Mouse (Mus musculus) layer of hippocampus, postnatal 10 days (tissue): ENCODE measurements around the gene Vps52. TPM values are rescaled to one million over a fixed set of nuclear protein-coding genes. Genes with fewer than 3 reads are reported as not detected.

Experiments
- DNase-seq, 2 experiments: peaks; one replicate each; pipeline ENCODE4 v3.0.0; 2021; ENCODE audit warnings: low spot score in 2 of 2
- total RNA-seq, 2 experiments: library from RNA; stranded (reverse); gene quantifications; 2 replicates each; pipeline ENCODE4 v1.2.3; 2021

Gene Vps52
- total RNA-seq, 2 experiments from 2014 or later = 80.4 to 81.7 TPM

DNA sequence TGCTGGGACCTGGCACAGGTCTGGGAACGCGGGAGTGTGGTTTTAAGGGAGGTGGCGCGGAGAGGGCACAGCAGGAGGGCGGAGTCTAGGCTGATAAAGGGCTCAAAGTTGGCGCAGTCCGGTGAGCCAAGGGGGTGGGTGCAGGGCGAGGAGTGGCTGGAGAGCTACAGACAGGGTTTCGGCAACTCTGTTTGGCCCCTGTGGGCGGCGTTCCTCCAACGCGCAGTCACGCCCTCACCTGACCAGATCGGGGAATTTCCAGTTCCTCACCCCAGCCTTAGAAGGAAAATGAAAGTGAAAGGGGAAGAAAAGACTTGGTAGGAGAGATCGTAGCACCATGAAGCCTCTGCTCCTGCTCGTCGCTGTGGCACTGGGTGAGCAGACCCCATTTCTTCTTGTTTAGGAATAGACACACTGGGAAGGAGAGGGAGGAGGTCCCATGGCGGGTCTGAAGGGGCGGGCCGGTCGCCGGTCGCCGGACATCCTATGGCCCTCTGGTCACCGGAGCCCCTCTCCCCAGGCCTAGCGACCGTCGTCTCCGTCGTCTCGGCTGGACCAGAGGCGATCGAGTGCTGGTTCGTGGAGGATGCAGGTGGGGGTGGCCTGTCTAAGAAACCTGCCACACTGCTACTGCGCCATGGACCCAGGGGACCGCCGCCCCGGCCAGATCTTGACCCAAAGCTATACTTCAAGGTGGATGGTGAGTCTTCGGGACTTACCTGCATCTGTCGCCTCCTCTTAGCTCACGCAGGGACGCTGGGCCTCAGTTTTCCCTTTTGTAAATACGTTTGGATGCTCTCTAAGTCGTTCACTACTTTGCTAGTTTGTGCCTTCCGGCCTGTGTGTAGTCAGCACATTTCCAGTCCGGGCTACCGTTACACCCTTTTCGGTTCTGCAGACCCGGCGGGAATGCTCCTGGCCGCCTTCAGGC, 36.0 kb upstream of the Vps52 start:
- DNase-seq = peak in 1 of 2 experiments; percentile 57

DNA sequence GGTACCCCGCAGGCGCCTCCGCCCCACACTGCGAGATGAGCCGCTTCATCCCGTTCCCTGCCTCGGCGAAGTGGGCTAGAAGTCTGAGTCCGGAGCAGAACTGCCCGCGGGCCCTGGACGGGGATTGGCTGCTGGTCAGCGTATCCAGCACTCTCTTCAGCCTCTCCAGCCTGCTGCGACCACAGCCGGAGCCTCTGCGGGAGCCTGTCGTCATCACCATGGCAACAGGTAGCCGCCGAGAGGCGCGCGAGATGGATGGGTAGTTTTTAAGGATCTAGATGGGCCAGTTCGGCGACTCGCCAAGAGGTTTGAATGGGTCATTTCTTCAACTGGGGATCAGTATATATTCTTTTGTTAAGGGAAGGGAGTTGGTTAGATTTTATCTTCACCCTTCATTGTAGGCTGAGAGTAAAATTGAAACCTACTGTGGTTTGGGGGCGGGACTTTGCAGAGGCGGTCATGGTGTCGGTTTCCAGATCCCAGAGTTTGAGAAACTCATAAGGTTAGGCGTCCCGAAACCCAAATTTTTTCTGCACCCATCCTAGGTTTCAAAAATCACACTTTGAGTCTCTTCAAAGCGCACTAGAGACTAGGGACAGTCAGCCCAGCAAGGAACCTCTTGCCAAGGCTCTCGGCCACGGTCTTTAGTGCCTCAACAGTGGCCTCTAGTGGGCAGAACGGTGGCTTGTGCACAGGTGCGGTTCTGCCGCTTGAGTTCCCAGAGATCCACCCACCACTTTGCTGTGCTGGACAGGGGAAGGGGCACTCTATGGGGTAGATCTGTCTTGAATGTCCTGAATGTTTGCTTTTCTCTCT, 35.1 kb upstream of the Vps52 start:
- DNase-seq = peak; percentile 84 to 86

DNA sequence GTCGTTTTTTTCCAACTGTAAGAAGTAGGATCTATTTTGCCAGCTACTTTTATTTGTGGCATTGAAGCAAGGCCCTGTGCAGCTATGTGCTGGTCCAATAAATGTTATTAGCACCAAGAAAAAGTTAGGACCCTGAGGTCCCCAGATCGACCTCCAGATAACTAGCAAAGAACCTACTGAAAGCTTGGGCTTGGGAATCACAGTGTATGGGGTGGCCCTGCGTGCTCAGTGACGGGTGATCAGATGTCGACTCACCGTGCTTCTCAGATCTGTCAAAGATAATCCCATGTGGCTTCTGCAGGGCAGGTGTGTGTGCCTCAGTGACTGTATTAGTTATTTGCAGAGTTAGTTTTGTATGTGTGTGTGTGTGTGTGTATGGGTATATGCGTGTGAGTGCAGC, 34.3 kb upstream of the Vps52 start:
- no peak for DNase-seq

DNA sequence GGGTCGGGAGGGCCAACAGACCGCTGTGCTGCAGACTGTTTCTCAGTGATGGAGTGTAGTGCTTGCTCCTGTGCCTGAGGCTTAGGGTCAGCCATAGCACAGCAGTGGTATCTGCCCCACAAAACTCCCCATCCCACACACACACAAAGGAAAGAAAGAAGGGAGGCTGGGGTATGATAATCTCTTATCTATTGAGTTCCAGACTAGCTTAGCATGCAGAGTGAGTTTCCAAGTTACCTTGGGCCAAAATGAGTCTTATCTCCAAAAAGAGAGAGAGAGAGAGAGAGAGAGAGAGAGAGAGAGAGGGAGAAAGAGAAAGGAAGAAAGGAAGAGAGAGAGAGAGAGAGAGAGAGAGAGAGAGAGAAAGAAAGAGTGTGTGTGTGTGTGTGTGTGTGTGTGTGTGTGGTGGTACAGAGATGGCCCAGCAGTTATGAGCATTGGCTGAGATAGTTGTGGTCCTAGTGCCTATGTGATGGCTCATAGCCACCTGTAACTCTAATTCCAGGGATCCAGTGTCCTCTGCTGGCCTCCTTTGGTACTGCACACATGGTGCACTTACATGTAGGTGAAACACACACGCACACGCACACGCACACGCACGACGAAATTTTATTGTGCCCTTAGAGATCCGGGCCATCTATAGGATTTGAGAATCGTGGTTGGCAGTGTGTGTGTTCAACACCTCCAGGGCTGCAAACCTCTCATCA, 30.9 kb upstream of the Vps52 start:
- peak in 1 of 2 experiments; percentile 52 for DNase-seq

DNA sequence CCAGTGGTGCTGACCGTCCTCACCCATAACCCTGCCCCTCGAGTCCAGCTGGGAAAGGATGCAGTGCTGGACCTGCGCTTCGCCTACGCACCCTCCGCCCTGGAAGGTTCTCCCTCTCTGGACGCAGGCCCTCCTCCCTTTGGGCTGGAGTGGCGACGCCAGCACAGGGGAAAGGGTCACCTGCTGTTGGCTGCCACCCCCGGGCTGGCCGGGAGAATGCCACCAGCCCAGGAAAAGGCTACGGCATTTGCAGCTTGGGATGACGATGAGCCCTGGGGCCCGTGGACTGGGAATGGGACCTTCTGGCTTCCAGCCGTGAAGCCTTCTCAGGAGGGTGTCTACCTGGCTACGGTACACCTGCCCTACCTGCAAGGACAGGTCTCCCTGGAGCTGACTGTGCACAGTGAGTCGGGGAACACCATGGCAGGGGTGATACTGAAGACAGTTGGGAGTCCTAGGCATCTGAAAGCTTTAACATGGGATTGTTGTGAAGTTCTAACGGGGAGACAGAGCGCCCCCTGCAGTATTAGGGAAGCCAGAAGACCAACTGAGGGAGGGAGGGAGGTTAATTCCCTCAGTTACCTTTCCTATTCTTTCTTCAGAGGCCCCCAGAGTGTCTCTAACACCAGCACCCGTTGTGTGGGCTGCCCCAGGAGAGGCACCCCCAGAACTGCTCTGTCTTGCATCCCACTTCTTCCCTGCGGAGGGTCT, 30.1 kb upstream of the Vps52 start:
- no peak for DNase-seq

DNA sequence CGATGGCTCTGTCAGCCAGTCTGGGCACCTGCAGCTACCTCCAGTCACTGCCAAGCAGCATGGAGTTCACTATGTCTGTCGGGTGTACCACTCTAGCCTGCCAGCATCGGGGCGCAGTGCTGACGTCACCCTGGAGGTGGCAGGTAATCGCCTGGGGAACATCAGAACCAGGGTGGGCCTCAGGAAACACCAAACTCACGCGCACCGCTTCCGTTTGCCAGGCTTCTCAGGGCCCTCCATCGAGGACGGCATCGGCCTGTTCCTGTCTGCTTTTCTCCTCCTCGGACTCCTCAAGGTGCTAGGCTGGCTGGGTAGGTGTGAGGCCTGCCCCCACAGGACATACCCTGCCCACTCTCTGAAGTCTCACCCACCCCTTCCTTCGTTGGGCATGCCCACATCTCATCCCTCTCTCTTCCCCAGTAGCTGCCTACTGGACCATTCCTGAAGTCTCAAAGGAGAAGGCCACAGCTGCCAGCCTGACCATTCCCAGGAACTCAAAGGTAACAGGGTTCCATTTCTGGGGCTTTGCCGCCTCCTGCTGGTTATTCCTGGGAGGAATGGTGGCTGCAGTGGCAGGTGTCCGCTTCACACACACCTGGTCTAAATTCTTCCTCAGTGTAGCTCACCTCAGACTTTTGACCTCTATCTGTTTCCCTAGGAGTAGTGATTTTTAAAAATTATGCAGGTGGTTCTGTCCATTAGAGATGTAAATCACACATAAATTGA, 29.2 kb upstream of the Vps52 start:
- no peak for DNase-seq

DNA sequence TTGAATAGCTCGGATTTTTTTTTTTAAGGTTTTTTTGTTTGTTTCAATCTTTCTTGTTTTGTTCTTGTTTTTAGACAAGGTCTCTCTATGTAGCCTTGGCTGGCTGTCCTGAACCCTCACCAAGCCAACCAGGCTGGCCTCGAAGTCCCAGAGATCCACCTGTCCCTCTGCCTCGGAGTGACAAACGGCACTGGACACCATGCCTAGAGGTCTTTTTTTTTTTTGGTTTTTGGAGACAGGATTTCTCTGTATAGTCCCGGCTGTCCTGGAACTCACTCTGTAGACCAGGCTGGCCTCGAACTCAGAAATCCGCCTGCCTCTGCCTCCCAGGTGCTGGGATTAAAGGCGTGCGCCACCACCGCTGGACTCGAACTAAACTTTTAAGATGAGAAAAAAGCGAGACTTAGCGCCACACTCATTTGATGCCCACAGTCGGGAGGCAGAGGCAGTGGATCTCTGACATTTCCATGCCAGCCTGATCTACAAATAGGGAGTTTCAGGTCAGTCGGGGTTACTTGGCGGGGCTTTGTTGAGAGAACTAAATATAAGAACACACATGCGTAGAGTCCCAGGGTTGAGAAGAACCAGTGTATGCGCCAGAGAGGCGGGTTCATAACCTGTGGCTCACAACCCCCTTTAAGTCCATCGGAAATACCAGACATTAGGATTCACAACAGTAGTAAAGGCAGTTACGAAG, 27.2 kb upstream of the Vps52 start:
- no peak for DNase-seq

DNA sequence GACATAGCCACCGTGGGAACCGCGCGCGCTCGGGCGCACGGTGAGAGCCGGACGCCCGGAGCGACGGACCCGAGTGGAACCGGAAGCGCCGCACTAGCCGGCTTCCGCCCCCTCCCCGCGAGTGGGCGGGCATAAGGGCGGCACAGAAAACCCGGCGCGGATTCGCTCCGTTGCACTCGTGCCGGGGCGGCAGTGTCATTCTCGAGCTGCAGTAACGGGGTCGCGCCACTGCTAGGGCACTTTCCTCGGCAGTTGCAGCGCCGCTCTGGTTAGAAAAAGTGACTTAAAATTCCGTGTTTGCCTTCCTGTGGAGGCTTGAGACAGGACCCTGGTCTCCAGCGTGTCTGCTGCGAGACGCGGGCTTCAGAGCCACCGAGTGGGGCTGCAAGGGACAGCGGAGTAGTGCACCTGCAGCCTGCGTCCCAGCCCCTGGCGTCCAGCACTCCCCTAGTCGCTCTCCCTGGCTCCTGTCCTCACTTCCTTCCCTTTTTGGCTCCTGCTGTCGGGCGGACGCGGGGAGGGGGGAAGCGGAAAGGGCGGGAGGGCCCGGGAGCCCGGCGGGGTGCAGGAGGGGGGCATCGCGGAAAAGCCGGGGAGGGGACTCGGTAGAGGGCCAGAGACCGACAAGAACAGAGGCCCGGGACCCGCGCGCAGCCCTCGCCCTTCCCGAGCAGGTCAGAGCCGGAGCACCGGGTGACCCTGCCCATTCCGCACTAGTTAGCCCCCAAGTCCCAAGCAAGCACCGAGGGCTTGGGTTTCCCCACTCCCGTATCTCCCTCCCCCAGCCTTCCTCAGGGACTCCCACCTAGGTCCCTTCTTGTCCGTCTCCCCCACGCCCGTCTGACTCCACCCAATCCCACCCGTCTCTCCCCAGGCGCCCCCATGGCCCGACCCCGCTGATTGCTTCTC, 26.0 kb upstream of the Vps52 start, which contains the start of gene Rgl2:
Rgl2 (plus strand) TSS at position 173 of the 909 bp plus-strand sequence.
- peak; percentile 94 to 97 for DNase-seq

DNA sequence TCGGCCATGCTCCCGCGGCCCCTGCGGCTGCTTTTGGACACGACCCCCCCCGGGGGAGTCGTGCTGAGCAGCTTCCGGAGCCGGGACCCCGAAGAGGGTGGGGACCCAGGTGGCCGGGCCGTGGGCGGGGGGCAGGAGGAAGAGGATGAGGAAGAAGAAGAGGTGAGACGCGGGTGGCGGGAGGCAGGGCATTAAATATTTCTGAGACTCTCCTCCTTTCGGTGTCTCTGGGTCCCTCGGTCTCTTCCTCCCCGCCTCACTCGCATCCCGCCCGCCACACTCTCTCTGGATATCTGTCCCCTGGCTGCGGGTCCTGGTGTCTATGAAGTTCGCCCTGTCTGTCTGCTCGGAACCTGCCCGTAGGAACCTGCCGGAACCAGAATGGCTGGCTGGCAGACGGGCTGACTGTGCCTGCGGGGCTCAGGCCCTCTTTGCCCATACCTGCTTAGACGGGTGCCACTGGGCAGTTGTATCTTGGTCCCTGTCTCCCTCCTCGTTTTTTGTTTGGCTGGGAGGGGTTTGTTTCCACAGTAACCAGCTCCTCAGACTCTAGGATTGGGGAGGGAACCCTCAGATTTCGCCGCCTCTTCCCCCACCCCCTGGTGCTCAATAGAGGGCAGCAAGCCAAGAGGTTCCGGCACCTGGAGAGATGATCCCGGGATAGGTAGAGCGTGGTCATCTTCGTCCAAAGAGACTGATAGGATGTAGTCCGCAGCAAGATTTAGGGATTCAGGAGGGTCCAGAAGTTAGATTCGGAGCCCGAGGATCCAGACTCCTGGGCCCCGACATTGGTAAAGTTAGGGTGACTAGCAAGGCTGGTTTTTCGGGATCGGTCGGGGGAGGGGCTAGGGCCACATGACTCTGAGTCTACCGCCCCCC, 25.1 kb upstream of the Vps52 start:
- DNase-seq = peak; percentile 54 to 65

DNA sequence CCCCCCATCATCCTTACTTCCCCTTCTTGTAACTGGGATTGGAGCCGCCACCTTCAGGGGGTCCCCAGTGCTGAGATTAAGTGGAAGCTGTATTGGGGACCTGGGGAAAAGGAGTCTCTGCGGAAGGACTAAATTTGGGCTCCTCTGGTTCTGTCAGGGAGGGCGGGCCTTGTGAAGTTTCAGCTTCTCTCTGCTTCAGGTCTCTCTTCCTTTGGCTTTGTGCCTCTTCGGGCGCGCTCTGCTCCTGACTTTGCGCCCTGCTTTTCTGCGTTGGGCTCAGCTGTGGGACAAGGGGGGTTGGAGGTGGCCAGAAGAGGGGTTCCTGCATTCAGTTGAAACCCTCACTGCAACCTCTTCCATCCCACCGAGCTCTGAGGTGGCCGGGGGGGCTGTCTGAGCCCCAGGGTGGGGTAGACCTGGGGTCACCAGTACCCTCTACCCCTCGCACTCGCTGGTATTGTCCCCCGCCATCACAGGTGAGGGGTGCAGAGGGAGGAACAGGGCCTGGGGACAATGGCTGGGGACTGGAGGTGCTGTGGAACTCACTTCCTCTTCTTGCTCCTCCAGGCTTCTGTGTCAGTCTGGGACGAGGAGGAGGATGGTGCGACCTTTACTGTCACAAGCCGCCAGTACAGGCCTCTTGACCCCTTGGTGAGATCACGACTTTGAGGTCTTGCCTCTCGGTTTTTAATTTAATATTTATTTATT, 24.3 kb upstream of the Vps52 start:
- DNase-seq = no peak

DNA sequence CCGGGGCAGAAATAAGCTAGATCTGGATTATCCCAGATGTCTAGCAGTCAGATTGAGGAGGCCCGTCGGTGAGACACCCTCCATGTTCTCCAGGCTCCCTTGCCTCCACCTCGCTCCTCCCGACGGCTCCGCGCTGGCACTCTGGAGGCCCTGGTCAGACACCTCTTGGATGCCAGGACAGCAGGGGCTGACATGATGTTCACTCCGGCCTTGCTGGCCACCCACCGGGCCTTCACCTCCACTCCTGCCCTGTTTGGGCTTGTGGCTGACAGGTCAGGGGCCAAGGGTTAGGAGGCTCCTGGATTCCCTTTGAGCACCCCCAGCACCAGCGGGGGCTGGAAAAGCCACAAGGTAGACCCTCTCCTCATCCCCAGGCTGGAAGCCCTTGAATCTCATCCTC, 23.7 kb upstream of the Vps52 start:
- no peak for DNase-seq

DNA sequence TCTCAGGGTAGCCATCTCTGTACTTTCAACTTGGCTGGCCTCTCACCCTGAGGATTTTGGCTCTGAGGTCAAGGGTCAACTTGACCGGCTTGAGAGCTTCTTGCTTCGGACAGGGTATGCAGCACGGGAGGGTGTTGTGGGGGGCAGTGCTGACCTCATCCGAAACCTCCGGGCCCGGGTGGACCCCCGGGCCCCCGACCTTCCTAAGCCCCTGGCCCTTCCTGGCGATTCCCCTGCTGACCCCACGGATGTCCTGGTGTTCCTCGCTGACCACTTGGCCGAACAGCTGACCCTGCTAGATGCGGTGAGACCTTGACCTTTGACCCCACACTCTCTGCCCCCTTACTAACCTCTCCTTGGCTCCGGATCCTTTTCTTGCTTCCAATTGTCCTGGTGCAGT, 23.2 kb upstream of the Vps52 start:
- no peak for DNase-seq

DNA sequence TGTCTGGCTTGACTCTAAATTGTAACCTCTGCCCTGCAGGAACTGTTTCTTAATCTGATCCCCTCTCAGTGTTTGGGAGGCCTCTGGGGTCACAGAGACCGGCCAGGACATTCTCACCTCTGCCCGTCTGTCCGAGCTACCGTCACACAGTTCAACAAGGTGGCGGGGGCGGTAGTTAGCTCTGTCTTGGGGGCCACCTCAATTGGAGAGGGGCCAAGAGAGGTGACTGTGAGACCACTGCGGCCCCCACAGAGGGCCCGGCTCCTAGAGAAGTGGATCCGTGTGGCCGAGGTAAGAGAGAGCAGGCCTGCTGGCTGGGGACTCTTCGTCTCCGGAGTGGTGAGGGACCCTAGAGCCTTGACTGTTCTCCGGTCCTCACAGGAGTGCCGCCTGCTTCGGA, 22.6 kb upstream of the Vps52 start:
- no peak for DNase-seq

DNA sequence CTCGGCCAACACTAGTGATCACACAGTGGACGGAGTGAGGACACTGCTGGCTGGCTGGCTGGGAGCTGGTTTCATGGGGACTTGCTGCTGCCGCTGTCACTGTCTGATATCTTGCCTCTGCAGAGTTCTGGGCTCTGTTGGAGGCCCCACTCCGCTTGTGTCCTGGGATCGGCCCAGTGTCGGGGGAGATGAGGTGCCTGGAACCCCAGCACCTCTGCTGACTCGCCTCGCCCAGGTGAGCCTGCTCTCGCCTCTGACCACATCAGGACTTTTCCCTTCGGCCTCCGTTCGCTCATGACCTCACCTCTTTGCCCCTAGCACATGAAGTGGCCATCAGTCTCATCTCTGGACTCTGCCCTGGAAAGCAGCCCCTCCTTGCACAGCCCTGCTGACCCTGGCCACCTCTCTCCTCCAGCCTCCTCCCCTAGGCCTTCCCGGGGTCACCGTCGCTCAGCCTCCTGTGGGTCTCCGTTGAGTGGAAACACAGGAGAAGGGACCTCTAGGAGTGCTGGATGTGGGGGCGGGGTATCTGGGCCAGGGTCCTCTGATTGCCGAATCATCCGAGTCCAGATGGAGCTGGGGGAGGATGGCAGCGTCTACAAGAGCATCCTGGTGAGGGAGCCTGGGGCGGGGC, 20.1 kb upstream of the Vps52 start:
- no peak for DNase-seq

DNA sequence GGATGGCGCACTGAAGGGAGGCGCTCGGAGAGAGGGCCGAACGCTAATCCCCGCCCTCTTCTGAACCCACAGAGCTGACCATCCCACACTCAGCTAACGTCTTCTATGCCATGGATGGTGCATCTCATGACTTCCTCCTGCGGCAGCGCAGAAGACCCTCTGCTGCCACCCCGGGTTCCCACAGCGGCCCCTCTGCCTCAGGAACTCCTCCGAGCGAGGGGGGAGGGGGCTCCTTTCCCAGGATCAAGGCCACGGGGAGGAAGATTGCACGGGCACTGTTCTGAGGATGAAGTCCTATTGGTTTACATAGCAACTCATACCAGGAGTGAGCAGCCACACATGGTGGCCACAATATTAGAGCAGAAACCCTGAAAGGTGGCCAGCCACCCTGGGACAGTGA, 18.6 kb upstream of the Vps52 start:
- no peak for DNase-seq

DNA sequence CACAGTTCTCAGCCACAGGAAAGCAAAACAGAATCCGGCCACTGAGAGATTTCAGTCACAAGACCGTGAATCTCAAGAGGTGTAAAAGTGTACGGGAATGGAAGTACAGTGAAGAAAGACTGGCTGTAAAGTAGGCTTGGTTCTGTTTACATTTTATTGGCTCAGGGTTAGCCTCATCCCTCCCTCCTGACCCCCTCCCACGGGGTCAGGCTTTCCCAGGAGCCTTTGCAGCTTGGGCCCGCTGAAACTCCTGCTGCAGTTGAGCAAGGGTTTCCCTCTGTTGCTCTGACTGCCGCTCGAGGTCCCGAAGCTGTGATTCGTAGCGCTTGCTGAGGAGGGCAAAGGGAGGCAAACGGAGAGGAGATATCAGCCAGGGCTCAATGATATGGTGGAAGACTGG, 16.8 kb upstream of the Vps52 start:
- DNase-seq = no peak
